Mouse (Mus musculus): ENCODE measurements around the gene Usp32.

The Usp32 gene

DNA sequence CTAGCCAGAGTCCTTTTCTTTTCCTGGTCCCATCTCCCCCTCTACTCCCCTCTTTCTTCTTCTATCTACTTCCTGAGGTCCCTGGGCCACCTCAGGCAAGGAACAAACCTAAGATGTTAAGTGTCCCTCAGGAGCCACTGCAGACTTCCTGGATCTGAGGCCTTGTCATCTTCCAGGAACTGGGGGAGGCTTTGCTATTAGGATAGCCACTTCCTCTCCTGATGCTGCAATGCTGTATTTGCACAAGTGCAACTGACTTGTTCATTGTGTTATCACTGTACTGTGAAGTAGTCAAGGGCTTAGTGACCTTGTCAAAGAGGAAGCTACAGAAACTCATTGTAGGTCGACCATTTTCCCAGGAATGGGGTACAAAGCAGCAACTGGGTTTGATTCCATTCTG is 160.6 kb downstream of the Usp32 start:
- DNase-seq (ENCODE audit: low spot score in 2 of 2): no peak

DNA sequence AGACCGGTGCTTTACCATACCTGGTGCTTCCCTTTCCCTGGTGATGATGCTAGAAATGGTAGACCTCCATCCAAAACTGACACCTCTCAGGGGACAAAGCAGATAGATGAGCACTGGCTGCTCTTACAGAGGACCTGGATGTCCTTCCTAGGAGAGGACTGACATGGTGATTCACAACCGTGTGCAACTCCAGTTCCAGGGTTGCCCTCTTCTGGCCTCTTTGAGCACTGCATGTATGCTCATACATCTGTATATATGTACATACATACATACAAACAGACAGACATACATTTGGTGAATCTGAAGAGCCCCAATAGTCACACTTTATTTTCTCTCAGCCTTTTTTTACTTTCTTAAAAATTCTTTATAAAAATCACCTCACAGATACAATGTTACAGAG is 161.8 kb downstream of the Usp32 start:
- DNase-seq (ENCODE audit: low spot score in 2 of 2): no peak

DNA sequence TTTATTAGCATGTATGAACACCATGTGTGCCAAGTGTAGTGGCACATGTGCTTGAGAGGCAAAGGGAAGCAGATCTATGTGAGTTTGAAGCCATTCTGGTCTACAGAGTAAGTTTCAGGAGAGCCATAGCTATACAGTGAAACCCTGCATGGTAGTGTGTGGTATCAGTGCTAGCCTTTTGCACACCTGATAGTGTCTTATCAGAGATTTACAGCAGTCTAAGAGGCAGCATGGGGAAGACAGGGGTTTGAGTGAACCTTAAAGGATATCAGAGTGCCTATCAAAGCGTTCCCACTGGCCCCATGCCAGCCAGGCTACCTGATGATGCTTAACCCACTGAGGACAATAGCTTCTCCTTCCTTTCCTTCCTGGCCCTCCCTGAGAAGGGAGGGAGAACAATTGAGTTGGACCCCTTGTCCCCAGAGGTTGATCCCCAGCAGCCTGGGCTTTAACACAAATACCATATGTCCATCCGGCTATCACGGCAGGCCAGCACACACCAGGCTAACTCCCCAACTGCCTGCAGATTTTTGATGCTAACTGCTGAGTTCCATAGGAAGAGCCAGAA is 162.5 kb downstream of the Usp32 start:
- DNase-seq (ENCODE audit: low spot score in 2 of 2): no peak

DNA sequence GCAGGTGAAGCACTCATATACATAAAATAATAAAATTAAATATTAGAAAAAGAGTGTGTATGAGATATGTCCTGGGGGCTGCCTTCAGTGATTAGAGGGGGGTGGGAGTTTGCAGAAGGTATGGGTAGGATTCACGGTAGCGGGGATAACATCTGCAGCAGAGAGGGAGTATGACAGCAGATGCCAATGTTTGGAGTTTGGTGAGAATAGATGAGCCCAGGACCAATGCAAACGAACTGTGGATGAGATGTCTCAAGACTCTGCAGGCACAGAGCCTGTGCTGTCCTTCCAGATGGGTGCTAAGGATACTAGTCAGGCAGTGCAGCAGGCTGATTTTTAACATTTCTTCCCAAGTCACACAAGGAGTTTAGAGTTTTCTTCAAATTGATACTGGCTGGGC is 163.3 kb downstream of the Usp32 start:
- DNase-seq (ENCODE audit: low spot score in 2 of 2): no peak

DNA sequence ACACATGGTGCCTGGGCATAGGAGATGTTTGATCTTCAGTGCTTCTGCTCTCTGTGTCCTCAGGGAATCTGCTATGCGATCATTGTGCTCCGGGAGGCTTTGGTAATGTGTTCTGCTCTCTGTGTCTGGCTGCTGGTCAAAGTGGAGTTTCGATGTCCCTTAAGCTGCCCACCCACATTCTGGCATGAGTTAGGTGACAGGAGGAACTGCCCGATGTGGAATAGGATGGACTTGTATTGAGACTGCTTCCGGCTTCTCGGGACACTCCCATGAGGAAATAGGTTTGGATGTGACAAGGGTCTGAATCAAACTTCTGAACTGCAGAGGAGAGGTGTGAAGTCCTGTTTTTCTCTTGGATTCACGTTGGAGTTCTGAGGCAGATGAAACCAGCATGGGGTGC is 165.4 kb downstream of the Usp32 start:
- no peak for DNase-seq (ENCODE audit: low spot score in 2 of 2)

DNA sequence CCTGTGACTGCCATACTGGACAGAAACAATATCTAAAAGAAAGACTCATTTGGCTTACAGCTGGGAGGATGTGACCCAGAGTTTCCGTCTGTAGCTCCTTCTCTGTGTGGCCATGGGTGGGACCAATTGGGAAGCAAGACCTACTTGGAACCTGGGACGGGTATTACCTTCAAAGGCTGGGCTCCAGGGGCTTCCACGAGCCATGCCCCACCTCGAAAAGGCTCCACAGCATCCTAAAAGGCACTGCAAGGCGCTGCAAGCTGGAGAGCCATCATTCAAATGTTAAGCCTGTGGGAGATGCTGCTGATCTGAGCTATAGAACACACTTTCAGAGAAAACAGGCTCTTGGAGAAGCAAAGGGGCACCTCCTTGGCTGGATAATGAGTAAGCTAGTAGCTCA is 166.3 kb downstream of the Usp32 start:
- DNase-seq (ENCODE audit: low spot score in 2 of 2): no peak

DNA sequence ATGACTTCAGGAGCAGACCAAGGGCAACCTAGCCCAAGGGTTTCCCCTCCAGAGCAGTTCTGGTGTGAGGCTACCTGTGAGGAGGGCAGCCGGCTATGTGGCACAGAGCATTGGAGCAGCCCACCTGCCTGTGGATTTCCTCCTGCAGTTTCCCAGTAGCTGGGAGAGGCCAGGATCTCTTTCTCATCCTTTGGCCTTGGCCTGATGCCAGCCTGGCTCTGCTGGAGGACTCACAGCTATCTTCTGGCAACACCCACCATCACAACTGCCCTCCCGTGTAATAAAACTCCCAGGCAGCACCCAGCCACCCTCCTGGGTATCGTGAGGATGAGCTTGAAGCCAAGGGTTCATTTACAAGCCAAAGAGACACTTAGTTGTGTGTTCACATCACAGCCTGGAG is 167.9 kb downstream of the Usp32 start:
- no peak for DNase-seq (ENCODE audit: low spot score in 2 of 2)

DNA sequence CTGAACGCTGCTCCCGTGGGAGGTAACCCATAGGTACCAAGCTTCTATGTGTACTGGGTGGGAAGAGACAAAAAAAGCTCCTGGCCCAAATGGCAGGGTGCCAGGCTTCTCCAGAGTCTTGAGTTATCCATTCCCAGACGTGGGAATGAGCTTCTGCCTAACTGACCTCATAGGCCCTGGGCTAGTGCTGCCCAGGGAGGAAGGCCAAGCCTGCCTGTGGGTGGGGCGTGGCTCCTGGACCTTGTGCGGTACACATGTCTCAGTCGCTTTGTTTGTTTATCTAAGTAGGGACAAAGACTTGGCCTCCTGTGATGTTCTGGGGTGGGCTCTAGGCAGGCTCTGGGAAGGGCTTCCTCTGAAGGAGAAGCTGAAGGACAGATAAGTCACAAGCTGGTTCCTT is 171.2 kb downstream of the Usp32 start:
- DNase-seq (ENCODE audit: low spot score in 2 of 2): no peak

DNA sequence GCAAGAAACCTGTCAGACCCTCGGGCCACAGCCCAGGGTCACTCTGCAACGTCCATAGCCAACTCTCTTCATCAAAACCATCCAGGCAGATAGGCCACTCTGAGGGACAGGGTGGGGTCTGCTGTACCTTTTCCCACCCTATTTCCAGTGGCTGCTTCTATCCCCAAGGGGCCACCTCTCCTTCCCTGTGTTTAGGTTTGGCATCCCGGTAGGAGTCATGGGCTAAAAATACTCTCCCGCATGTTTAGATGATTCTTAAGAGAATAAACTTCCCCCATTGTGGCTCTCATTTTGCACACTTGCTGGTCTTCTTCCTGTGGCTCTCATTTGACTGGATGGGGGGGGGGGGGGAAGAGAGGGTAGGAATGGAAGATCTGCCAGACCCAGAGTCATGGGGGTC is 171.7 kb downstream of the Usp32 start:
- DNase-seq (ENCODE audit: low spot score in 2 of 2): no peak

DNA sequence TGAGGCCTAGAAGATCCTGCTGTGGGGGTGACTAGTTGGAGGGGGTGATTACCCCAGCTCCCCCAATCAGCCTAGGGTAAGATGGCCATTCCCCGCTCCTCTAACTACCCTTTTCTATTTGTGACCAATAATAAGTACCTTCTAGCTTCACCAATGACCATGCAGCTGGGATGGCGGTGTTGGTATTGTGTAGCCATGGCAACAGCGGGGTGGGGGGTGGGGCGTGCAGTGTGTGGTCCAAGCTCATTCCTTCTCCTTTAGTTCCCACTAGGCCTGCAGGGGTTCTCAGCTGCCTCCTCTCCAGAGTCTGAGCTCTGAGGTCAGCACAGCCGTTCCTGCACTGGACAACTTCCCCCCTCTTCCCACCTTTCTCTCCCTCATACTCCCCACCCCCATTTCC is 172.8 kb downstream of the Usp32 start:
- DNase-seq (ENCODE audit: low spot score in 2 of 2): no peak

DNA sequence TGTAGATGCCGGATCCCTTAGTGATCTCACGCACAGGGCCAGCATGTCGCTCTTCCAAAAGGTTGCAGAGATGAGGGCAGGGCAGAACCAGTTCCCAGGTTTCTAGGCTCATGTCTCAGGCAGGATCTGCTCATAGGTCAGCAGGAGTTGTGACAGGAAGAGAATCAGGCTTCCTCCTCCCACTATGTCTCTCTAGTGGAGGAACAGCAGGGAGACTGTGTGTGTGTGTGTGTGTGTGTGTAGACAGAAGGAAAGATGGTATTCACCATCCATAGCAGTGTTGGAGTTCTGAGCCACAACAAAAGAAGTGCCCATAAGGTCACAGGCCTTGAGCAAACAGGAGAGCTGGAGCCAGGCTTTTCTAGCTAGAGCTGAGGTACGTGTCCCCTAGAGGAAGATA is 173.3 kb downstream of the Usp32 start:
- DNase-seq (ENCODE audit: low spot score in 2 of 2): no peak

DNA sequence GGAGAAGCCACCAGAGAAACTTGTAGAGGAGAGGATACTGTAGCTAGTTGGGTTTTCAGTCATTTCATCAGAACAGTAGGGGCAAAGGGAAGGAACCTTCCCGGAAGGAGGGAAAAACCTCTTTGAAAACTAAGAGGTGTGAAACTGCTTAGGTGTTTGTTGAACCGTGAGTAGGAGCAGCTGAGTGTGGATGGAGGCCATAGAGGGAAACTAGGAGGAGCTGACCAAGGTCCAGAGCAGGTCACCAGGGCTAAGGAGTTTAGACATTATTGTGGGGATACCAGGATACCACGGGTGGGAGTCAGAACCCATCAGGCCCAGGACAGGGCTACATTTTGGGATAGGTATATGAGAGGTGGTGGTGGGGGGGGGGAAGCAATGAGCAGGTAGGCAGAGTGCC is 176.4 kb downstream of the Usp32 start:
- DNase-seq (ENCODE audit: low spot score in 2 of 2): no peak

DNA sequence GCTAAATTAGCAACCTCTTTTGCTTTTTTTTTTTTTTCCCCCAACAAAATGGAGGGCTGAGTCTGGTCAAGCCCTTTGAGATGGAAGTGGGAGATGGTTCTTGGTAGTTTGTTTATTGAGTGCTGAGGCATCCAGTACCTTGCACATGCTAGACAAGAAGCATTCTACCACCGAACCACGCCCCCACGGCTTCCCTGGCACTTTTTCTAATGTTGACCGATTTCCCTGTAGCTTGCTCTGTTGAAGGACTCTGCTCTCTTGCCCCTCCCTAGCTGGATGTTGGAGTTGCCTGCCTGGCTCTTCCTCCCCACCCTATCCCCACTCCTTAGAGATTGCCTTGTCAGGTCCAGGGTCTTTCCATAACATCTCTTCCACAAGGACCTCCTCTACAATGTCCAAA is 177.4 kb downstream of the Usp32 start:
- DNase-seq (ENCODE audit: low spot score in 2 of 2): no peak

DNA sequence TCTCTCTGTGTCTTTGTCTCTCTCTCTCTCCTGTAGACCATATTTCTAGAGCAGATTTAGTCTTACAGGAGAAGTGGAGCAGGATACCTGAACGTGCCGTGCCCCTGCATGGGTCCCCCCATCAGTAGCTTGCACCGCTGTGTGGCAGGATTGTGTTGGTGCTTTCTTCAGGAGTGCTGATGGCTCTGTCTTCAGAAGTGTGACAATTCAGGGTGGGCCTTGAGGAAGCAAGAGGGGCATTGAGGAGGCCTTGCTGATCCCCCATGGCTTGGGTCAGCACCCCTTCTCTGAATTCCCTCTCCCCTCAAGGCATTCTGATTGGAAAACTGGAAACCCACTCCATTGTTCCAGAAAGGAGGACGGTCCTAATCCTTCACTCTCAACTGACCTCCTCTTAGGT is 178.4 kb downstream of the Usp32 start:
- no peak for DNase-seq (ENCODE audit: low spot score in 2 of 2)

DNA sequence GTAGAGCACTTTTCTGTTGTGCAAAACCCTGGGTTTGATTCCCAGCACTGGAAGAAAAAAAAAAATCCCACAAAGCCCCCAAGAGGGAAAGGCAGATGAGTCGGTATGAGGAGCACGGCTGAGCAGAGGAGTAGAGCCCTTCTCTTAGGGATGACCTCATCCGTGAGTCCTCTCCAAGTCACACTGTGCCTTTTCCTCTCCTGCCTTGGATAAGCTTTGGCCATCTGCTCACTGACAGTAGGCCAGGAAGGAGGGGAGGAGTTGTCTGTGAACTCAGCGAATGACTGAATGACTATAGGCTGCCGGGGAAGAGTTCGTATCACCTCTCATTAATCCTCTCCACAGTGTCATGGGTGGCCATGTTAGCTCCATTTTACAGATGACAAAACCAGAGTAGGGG is 179.2 kb downstream of the Usp32 start:
- DNase-seq (ENCODE audit: low spot score in 2 of 2): no peak

DNA sequence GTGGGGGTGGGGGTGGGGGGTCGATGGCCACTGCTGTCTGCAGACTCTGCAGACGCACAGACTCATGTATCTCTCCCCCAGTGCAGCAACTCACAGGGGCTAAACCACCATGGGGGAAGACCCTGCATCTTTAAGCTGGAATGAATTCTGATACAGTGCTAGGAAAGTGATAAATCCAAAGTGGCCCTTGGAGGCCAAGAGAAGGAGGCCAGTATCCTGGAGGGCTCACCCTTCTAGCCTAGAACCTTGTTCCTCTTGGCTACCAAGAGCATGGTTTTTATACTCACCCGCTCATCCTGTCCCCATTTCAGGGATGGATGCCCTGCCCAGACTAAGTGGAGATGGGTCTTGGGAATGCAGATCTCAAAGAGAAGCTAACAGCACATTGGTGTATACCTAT is 179.7 kb downstream of the Usp32 start:
- no peak for DNase-seq (ENCODE audit: low spot score in 2 of 2)

DNA sequence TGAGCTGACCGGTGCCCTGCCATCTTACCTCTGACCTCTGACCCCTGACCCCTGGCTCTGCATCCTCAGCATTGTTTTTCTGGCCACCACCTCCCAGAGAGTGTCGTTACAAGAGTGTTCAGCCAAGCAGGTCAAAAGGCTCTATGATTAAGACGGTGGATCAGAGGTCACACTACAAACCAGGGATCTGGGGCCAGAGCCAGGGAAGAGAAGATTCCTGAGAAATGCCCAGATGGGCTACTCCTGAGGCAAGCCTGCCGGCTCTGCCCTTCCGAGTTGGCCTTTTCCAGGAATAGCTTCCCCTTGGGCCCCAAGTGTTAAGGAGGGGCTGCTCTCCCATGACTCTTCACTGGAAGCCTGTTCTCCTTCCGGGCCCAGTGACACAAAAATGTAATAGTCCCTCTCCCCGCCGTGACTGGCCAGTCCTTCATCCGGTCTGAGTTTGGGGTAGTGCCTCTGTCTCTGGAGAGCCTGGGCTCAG is 180.2 kb downstream of the Usp32 start:
- no peak for DNase-seq (ENCODE audit: low spot score in 2 of 2)

DNA sequence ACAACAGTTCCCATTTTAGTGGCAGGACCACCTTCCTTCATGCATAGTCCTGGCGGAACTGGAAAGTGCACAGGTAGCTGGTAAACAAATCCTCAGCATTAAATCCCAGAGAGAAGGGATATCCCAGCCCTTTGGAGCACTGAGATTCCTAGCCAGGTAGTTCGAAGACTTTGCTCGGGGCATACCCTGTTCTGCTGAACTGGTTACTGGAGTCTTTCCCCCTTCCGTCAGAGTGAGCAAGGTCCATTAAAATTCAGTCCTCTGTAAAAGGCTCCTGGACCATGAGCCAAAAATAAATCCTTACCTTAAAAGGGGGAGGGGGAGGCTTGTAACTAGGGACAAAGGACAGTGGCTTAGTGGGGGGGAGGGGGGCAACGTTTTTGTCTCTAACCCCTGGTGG is 180.8 kb downstream of the Usp32 start:
- no peak for DNase-seq (ENCODE audit: low spot score in 2 of 2)

DNA sequence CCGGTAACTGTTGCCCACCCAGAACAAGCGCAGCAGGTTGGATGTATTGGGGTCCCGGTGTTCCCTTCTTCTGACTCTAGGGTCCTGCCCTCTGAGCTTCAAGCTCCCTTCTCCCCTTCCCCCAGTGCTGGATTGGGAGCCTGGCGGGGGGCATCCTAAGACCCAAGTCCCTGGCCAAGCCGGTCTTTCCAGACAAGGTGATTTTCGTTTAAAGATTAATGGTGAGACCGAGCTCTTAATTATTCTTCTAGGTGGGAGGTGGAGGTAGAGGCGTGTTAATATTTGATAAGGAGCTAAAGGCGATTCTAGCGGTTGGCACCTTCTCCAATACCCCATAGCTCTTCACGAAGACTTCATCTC is 181.7 kb downstream of the Usp32 start:
- DNase-seq (ENCODE audit: low spot score in 2 of 2): no peak

DNA sequence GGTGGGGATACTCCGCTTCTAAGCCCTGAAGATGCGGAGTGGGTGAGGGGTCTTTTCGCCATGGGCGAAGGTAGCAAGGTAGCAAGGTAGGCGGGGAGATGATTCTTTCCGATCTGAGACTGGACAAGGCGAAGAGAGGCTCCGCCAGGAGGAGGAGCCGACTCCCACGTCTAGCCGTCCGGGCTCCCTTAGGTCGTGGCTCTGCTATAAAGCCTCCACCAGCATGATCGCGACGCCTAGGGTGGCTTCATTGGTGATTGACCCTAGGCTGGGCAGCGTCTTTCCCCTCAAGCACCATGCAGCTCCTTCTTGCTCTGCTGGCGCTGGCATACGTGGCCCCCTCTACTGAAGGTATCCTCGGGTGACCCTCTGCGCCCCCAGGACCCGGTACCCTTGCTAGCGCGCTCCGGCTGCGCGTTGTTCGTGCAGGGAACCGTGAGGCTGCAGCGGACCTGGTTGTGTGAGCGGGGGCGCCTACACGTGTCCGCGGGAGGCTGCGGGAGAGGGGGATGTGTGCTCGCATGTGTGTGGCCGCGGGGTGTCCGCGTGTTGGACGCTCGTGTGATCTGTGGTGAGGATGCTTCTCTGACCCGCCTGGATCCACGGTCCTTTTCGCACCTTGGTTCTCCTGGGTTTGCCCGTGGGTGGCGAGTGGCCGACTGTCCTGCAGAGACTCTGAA is 182.2 kb downstream of the Usp32 start, which contains the start of gene Car4:
TSS of gene Car4 (plus strand) at position 196 of the 680 bp plus-strand sequence.
- no peak for DNase-seq (ENCODE audit: low spot score in 2 of 2)

DNA sequence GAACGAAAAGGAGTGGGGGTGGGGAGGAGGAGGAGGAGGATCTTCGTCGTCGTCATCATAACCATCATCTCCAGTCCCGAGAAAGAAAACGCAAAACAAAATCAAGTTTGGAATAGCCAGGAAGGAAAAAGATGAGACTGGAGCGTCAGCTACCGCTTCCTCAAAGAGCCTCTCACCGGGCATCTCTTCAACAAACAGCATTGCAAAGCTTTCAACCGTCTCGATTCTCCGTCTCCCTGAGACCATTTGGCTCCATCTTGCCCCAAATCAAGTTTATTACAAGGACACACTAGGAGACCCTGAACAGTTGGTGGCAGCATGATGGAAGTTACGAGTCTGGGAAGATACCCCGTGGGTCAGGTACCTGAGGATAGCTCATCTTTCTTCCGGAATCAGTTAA is 182.8 kb downstream of the Usp32 start:
- no peak for DNase-seq (ENCODE audit: low spot score in 2 of 2)

DNA sequence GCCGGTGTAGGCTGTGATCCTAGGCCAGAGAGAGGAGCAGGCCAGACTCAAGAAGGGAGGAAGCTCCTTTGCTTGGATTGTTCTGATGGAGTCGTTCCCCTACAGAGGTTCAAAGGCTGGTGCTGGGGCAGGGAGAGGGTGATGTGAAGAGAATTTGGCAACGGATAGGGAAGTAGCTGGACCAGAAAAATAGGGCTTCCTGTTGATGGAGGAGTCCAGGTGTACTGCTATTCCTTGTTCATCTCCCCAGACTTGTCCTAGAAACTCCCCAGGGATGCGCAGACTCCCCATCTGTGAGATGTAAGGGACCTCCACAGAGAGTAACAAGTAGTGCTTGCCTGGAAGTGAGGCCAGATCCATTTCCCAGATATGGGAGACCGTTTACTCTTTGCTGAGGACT is 183.6 kb downstream of the Usp32 start:
- DNase-seq (ENCODE audit: low spot score in 2 of 2): no peak

DNA sequence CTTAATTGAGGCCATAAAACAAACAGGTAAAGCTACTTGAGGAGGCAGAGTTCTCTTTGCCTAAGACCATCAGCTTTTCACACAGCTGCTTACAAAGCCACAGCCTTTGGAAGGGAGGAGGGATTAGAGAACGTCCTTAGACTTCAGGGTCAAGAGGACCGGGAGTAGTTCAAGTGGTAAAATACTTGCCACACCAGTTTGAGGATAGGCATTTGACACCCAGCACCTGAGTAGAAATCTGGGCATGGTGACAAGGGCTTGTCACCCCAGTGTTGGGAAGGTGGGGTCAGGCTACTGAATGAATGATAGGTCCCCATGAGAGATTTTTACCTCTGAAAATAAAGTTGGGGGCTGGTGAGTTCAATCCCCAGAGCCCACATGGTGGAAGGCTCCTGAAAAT is 187.3 kb downstream of the Usp32 start:
- DNase-seq (ENCODE audit: low spot score in 2 of 2): no peak

DNA sequence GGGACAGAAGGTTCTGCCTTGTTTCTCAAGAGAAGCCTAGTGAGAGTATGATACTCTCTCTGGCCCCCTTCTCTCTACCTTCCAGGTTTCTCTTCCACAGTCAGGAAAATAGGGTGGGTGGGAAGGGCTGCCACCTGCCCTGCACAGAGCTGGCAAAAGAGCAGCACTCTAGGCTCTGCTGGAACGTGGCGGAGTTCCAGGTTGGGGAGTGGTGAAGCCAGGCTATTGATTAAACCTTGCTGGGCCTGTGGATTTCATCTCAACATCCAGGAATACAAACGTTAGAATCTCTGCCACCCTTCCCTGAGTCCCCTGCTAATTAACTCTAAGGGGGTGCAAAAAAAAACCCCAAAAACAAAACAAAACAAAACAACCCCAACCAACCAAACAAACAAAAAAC is 191.4 kb downstream of the Usp32 start:
- DNase-seq (ENCODE audit: low spot score in 2 of 2): no peak

All from frontal cortex, postnatal 25 days (tissue).